Mouse (Mus musculus): ENCODE results near the gene Comtd1.

DNA sequence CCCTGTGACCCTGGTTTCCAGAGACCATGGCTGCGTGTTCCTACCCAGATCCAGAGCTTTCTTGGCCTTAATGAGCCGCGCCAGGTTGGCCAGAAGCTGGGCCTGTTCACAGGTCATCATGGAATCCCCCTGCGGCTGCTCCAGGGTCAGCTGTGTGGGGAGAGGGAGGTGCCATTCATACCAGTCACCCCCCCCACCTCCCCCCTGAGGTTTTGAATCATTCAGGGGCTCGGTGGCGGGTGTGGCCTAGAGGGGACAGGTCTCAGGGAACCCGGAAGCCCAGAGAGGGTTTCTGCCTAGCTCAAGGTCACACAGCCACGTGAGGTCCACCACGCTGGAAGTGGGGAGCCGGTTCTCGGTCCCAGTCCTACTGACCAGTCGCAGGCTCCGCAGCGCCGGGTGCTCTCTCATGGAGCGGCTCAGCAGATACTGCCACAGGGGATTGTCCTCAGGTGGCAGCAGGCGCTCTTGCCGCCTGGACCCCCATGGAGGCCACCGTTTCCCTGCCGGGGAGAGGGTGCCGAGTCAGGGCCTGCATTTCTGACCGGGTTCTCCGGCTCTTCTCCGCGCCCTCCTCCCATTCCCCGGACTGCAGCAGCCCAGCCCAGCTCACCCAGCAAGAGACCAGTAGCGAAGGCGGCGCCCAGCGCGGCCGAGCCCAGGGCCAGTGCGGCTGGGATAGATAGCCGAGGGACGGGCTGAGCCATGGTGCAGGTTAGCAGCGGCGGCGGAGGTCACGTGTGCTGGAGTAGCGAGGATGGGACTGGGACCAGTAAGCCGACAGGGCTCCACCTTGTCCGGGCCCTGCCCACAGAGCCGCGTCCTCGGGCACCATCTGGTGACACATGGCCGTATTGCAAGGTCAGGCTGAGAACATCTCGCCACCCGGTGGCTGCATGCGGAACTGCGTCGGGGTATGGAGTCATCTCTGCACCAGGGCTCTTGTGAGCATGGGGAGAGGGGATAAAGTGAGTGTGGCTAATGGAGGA lies at the start of gene Comtd1:
- TF ChIP-seq CTCF (IDR thresholded peaks at IDR 0.05; ENCODE audit: extremely low read depth, insufficient read depth, insufficient read length, insufficient replicate concordance) (peak; percentile 100), POLR2A (IDR thresholded peaks at IDR 0.05; ENCODE audit: low read depth, low read length) (no peak; the same call in 1 of the 2 replicates)

All from spleen, adult 2 months (tissue).